Mouse (Mus musculus): ENCODE results near the gene Gm12569. TPM values are rescaled to one million over a fixed set of nuclear protein-coding genes. Genes with fewer than 3 reads are reported as not detected.

Gene Gm12569
- total RNA-seq (2017): not detected in 3 replicates

DNA sequence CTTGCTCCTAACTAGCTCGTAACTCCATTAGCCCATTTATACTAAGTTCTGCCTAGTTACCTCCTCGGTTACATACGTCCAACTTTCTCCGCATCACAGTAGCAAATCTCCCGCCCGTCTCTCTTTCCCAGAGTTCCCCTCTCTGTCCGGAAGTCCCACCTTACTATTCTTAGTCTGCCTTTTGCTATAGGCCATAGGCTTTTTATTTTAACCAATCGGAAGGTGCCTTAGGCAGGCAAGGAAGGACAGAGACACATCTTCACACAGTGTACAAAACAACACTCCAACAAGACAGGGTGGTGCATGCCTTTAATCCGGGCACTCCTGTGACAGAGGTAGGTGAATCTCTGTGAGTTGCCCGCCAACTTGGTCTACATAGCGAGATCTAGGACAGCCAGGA, at the start of gene Gm12569:
TSS of gene Gm12569 (plus strand) at position 166 of the 400 bp plus-strand sequence.
- ATAC-seq (replicated peaks; ENCODE audit: insufficient number of reproducible peaks, low FRiP score, low TSS enrichment, poor library complexity, severe bottlenecking): no peak

DNA sequence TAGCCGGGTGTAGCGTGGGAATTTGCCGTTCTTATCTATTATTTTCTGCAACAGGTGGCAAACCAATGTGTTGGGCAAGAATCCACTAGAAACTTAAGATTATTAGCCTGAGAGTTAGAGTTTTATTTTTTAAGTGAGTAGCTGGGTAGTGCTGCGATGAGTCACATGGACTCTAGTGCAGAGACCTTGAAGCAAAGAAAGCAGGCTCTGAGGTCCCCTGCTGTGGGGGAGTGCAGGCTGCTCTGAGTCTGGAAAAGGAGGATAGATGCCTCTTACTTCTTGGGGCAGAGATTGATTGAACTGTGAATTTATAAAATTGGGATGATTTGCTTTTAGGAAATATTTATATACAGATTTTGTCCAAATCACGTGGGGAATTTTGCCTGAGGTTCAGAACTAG, 17.5 kb upstream of the Gm12569 start:
- no peak for ATAC-seq (replicated peaks; ENCODE audit: insufficient number of reproducible peaks, low FRiP score, low TSS enrichment, poor library complexity, severe bottlenecking)

DNA sequence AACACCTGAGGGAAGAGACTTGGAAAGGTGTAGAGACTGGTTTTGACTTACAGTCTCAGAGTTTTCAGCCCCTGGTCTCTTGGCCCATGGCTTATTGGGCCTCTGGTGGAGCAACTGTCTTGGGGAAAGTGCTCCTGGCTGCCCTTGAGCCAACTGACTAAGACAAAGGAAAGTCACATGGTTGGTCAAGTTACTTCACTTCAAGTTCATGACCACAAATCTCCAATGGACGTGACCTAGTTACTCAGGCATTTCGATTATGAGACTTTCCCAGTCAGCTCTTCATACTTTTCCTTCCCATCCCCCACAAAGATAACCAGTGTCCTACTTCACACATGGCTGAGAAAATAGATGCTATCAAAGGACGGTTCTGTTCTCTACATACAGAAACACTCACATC, 12.5 kb upstream of the Gm12569 start:
- ATAC-seq (replicated peaks; ENCODE audit: insufficient number of reproducible peaks, low FRiP score, low TSS enrichment, poor library complexity, severe bottlenecking): no peak

DNA sequence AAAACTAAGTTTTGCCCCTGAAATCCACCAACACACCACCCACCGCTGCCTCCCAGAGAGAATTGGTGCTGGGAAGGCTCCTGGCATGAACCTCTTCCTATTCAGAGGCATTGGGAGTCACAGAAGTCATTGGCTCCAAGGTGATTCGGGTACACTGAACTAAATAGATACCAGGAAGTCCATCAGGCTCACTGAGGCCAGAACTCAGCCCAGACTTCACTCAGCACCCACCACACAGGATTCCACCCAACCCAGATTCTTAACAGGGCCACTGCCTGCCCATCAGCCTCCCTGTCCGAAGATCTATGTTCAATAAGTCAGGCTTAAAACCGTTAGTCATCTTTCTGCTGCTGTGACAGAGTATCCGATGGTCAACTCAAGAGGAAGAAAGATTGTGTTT, 8.8 kb upstream of the Gm12569 start:
- no peak for ATAC-seq (replicated peaks; ENCODE audit: insufficient number of reproducible peaks, low FRiP score, low TSS enrichment, poor library complexity, severe bottlenecking)

DNA sequence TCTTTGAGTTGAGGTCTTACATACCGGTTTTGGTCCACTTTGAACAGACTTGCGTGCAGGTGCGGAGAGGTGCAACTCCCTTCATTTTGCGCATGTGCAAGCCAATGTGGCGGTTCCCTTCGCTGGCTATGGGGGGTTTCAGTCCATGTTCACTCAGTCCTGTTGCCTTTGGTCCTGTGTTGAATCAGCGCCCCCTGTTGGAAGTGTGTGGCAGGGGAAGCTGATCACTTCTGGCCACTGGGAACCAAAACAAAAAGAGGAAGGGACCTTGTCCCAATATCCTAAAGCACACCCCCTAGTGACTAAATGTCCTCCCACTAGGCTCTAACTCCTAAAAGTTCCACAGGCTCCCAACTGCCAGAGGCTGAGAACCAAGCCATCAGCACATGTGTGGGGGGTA, 6.3 kb upstream of the Gm12569 start:
- ATAC-seq (replicated peaks; ENCODE audit: insufficient number of reproducible peaks, low FRiP score, low TSS enrichment, poor library complexity, severe bottlenecking): no peak

DNA sequence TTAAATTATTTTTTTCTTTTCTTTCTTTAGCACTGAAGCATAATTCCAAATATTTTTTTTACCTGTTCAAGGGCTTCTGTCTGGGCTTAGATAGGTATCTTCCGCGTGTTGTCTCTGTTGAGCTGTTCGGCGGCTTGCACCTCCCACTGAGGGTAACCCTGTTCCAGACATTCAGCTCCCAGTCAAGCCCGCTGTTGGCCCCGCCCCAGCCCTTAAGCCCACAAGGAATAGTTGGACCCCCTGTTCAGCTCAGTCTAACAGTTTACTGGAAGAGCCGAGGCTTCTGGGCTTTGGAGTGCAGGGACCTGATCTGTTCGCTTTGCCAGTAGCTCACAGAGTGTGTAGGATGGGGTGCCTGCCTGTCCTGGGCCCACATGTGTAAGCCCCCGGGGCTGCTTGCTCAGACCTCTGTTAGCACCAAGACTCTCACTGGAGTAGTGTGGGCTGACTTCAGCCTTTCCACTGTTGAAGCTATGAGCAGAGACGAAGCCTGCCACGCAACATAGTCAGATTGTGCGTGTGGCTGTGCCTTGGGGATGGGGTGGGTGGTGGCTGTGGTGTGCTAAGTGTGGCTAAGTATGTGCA, 785 bp upstream of the Gm12569 start:
- no peak for ATAC-seq (replicated peaks; ENCODE audit: insufficient number of reproducible peaks, low FRiP score, low TSS enrichment, poor library complexity, severe bottlenecking)

DNA sequence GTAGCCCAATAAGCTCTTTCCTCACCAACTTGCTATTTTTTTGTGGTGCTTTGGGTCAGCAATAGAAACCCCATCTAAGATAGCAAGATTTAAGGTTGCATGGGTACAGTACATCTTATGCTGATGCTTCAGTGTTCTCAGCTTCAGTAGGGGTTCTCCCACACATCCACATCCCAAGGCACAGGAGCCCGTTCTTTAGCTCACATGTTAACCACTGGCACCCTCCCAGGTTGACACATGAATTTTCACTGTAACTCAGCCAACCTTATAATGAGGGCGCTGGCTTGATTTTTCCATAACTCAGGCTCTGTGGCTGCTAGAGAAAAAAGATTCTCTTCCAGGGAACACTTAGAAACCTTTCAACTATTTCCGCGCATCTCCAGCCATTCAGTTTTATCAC, 6.8 kb downstream of the Gm12569 start:
- ATAC-seq (replicated peaks; ENCODE audit: insufficient number of reproducible peaks, low FRiP score, low TSS enrichment, poor library complexity, severe bottlenecking): no peak

DNA sequence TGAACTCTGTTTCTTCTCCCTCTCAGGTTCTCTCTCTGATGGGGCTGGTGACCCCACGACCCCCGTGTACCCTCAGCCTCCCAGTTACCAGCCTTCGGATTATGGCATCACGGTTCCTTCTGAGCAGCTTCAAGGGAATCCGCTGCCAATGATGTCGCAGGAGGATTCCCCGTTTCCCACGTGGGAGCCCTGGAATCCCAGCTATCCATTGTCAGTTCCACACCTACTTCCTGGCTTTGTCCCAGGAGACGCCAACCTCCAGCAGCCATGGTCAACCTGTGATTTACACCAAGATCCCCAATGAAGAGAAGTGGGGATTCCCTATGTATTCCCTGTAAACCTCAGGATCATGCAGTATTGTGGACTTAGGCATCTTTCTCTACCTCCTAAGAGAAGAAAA, 14.4 kb downstream of the Gm12569 start:
- no peak for ATAC-seq (replicated peaks; ENCODE audit: insufficient number of reproducible peaks, low FRiP score, low TSS enrichment, poor library complexity, severe bottlenecking)

DNA sequence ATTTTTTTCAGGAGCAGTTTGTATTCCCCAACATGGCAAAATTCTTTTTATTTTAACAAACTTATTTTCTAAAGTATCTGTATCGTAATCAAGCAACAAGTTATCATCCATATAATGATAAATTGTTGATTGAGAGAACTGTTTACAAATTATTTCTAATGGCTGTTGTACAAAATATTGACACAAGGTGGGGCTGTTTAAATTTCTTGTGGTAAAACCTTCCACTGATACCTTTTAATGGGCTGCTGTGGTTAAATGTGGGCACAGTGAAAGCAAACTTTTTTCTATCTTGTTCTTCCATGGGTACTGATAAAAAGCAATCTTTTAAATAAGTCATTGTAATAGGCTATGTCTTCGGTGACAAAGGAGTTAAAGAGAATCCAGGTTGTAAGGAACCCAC, 22.6 kb downstream of the Gm12569 start:
- ATAC-seq (replicated peaks; ENCODE audit: insufficient number of reproducible peaks, low FRiP score, low TSS enrichment, poor library complexity, severe bottlenecking): no peak

DNA sequence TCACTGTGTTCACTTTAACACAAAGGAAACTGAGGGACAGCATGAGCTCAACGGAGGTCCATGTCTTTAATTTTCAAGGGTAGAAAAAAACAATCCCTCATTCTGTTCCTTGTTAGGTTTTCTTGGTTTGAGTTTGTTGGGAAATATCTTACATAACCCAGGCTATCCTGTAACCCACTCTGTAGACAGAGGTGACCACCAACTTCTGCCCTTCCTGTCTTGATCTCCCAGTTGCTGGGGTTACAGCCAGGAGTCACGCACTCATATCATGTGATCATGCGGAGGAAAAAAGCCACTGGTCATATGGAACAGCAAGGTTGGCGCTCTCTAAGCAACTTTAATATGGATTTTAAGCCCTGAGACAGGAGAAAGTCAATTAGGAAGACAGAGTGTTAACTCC, 36.7 kb downstream of the Gm12569 start:
- no peak for ATAC-seq (replicated peaks; ENCODE audit: insufficient number of reproducible peaks, low FRiP score, low TSS enrichment, poor library complexity, severe bottlenecking)

DNA sequence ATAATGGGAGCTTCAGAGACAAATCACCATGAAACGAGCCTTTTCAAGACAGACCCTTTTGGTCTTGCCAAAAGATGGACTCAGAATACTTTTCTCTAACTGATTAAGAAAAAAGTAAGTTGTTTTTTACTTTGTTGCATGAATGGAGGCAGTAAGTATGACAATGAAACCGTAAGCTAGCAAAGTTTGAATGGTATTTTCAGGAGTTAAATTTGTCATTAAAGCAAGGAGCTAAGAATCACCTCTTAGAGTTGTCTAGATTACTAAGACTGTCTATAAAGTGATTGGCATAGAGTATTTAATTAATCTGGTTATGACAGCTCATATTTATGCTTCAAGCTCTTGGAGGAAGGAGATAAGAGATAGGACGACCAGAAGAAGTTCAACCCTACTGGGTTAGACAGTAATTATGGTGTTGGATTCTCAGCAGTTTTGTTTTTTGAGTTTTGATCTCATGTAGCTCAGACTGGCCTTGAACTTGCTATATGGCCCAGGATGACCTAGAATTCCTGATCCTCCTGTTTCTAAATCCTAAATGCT, 41.5 kb downstream of the Gm12569 start, which contains the start of gene Clk4:
TSS of gene Clk4 (plus strand) at position 51 of the 540 bp plus-strand sequence.
- no peak for ATAC-seq (replicated peaks; ENCODE audit: insufficient number of reproducible peaks, low FRiP score, low TSS enrichment, poor library complexity, severe bottlenecking)

DNA sequence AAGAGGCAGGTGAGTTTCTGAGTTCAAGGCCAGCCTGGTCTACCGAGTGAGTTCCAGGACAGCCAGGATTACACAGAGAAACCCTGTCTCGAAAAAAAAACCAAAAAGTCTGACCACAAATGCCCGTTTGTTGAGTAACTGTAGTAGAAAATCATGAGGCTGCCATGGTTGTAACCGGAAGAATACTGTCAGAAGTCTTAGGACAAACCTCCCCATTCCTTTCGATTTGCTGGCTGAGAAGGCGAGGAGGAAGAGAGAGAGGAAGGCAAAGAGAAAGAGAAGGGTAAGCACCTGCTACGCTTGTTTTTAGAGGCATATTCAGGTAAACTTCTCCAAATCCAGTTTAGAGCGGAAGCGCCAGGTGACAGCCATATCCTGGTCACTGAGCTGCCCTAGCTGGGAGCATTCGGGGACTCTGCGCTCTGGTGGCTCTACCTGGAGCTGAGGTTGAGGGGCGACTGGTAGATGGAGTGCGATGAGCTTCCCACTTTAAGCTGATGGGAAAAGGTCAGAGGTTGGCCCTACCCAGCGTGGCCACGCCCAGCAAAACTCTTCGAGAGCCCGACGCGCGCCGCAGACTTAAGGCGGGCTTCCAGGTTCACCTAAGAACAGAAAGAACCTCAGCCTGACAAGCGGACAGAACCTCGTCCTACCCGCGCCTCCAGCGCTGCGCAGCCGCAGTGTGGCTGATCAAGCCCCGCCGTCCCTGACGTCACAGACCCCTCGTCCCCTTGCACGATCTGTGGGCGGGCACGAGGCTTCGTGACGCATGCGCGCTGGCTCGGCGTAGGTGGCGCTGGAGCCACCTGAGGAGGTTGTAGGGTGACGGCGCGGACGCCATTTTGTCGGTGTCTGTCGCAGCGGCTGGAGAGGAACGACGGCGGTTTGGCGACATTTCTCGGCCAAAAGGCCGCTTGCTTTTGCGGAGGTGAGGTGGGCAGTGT, 42.3 kb downstream of the Gm12569 start, which contains the start of gene BC049762:
TSS of gene BC049762 (minus strand) at position 705 of the 944 bp plus-strand sequence.
- peak; percentile 93 for ATAC-seq (replicated peaks; ENCODE audit: insufficient number of reproducible peaks, low FRiP score, low TSS enrichment, poor library complexity, severe bottlenecking)

DNA sequence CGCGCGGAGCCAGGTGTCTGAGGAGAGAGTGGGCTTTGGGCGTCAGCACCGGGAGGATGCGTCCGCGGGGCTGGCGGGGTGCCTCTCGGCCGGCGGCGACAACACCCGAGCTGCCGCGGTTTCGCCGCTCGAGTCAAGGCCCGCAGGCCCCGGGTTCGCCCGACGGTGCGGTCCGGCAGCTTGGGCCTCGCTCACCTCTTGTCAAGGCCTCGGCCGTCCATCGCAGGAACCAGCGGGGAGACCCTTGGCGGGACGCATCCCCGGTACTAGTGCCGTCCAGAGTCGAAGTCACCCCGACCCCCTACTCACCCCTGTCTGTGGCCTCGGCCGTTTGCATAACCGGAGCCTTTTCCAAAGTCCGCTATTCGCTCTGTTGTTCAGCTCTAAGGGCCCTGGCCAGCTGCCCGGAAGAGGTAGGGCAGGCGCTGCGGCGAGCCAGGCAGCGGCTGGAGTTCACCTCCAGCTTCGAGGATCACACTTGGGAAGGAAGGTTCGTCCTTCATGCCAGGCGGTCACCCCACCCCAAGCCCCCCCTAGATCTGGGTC, 43.1 kb downstream of the Gm12569 start:
- 0 out of 2 replicates have a peak, but pooled peaks have one; percentile 8 for ATAC-seq (replicated peaks; ENCODE audit: insufficient number of reproducible peaks, low FRiP score, low TSS enrichment, poor library complexity, severe bottlenecking)

DNA sequence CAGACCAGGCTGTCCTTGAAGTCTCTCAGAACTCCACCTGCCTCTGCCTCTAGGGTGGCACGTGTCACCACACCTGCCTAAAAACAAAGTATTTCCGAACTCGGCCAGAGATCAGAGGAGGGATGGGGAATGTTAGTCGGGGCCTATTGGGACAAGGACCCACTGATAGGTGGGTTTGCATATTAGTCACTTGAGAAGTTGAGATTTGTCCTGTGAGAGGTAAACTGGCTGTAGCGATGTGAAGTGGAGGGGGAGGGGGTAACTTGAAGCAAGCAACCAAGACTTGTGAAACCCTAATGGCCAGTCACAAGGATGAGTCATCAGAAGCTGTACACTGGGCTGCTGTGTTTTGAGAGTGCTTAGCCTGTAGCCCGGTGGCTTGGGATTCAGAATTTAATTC, 44.1 kb downstream of the Gm12569 start:
- peak; percentile 41 for ATAC-seq (replicated peaks; ENCODE audit: insufficient number of reproducible peaks, low FRiP score, low TSS enrichment, poor library complexity, severe bottlenecking)

DNA sequence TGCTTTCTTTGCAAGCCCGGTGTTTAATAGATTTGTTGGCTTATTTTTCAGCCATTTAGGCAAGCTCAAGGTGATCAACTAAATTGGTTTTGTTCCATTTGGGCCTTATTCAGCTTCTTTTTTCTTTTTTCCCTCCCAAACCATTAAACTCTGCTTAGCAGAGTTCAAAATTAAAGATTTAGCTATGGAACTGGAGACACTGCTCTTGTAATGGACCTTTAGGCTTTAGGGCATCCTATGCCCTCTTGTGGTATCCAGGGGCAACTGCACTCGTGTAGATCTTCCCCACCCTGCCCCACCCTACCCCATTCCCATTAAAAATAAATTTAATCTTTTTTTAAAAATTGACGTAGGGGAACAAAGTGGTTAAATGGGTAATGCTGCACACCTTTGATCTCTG, 45.1 kb downstream of the Gm12569 start:
- ATAC-seq (replicated peaks; ENCODE audit: insufficient number of reproducible peaks, low FRiP score, low TSS enrichment, poor library complexity, severe bottlenecking): no peak

DNA sequence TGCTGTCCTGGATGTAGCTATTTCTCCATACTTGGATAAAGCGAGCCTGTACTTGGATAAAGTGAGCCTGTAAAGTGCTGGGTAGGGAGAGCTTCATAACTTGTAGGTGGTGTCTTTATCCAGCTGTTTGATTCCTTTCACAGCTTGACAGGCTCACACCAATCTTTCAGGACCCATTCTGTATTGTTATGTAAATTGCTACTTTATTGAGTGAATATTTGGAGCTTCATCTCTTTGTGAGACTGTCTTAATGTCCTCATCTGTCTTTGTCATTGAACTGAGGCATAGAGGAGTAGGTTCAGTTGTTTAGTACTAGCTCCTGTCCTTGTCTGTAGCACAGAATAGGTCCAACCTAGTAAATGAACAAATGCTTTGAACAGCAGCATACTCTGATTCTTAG, 54.1 kb downstream of the Gm12569 start:
- no peak for ATAC-seq (replicated peaks; ENCODE audit: insufficient number of reproducible peaks, low FRiP score, low TSS enrichment, poor library complexity, severe bottlenecking)

Data from monocyte, adult 5-6 weeks (primary cell).